Mouse (Mus musculus): Measurements from ENCODE around the gene Katnal1. TPM values are rescaled to one million over a fixed set of nuclear protein-coding genes. Genes with fewer than 3 reads are reported as not detected.
A peak's percentile ranks its signal among the peaks of the same experiment; 100 is the strongest.

Gene Katnal1
- polyA plus RNA-seq, 1 experiment from 2014 or later = 6.7 TPM

DNA sequence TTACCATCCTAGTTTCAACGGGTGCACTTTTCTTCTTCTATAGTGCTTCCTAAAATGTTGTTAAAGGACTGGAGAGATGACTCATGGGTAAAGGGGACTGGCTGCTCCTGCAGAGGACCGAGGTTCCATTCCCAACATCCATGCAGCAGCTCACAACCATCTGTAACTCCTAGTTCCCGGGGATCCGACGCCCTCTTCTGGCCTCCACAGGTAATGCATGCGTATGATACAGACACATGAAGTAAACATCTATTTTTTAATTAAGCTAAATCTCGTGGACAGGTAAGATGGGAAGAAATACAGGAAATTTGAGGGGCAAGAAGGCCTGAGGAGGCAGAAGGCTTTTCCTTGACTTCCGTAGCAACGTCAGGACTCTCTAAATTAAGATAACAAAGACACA, 29.2 kb upstream of the Katnal1 start:
- no peak overlapping the region; the same call in 1 of the 2 replicates for H3K9ac ChIP-seq (ENCODE audit: low read depth, low read length)
- no peak for ATAC-seq (ENCODE audit: low read depth)
- peaks cover 28% of the 10 kb centered on the region for H3K4me1 ChIP-seq (ENCODE audit: control insufficient read depth, low read depth, low read length)
- H3K27me3 ChIP-seq (ENCODE audit: control insufficient read depth, insufficient read depth, low read depth, low read length) = no peaks in the 10 kb centered on the region
- H3K4me3 ChIP-seq (ENCODE audit: low read depth, low read length) = peak overlapping the region; percentile 59
- 26% methylated on average over 9 of the region's 9 CpGs for WGBS (ENCODE audit: insufficient replicate concordance)
- no peaks in the 10 kb centered on the region for H3K36me3 ChIP-seq (ENCODE audit: control insufficient read depth, insufficient read depth)
- peak overlapping the region; percentile 78 for H3K4me2 ChIP-seq (ENCODE audit: low read depth, low read length)
- H3K27ac ChIP-seq (ENCODE audit: low read length) = no peak overlapping the region
- no peaks in the 10 kb centered on the region for H3K9me3 ChIP-seq (replicated peaks; ENCODE audit: control insufficient read depth, low read length)

DNA sequence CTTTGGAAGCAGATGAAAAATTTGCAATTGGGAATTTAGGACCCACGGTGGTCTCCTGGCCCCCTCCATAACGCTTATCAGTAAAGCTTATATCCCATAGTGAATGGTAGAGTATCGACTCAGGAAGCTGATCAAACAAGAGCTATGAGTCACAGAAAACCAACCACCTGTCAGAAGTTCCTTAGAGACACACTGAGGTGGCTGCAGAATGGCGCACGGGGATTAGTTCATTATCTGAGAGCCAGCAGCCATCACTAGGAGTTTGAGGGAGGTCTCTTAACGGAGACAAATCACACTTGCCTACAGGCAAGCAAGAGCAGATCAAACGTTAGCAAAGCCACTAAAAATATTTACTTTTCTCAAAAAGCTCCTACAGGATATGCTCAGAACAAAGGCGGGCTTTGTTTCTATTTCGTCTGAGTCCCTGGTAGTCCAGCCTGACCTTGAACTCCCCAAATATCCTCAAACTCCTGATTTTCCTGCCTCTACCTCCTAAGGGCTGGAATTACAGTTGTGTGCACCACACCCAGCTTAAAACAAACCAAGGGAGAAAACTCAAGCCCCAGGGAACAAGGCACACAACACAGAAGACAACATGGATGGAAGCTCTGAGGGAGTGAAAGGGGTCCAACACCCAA, 27.9 kb upstream of the Katnal1 start:
- H3K27ac ChIP-seq (ENCODE audit: low read length) = peak overlapping the region; percentile 45

DNA sequence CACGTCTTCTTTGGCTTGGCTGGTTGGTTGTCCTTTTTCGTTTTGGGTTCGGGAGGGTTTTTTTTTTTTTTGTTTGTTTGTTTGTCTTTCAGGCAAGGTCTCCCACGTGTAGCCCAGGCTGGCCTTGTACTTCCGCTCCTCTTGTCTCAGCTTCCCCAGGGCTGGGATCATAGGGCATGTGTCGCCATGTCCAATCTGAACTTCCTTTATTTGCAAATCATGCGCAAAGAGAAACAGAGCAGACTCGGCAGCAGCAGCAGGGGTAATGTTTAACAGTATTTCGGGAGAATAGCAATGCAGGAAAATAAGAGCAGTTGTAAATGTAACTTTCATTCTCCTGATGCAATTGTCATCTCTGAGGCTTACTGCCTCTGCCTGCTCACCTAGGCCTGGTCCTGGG, 27.0 kb upstream of the Katnal1 start:
- whole genome bisulfite sequencing (ENCODE audit: insufficient replicate concordance) = 57% methylated on average over 9 of the region's 9 CpGs
- no peaks in the 10 kb centered on the region for H3K27me3 ChIP-seq (ENCODE audit: control insufficient read depth, insufficient read depth, low read depth, low read length)
- H3K9ac ChIP-seq (ENCODE audit: low read depth, low read length) = no peak overlapping the region
- H3K9me3 ChIP-seq (replicated peaks; ENCODE audit: control insufficient read depth, low read length) = no peaks in the 10 kb centered on the region
- H3K4me3 ChIP-seq (ENCODE audit: low read depth, low read length) = no peak overlapping the region
- H3K36me3 ChIP-seq (ENCODE audit: control insufficient read depth, insufficient read depth) = no peaks in the 10 kb centered on the region
- peak; percentile 25; the same call in 1 of the 2 replicates for ATAC-seq (ENCODE audit: low read depth)
- no peak overlapping the region for H3K4me2 ChIP-seq (ENCODE audit: low read depth, low read length)
- peaks cover 28% of the 10 kb centered on the region for H3K4me1 ChIP-seq (ENCODE audit: control insufficient read depth, low read depth, low read length)
- H3K27ac ChIP-seq (ENCODE audit: low read length) = peak overlapping the region; percentile 65

More for the DNA sequence above, 27.9 kb upstream of the Katnal1 start:
- Histone ChIP-seq H3K4me2 (ENCODE audit: low read depth, low read length) (no peak overlapping the region), H3K9ac (ENCODE audit: low read depth, low read length) (no peak overlapping the region), H3K4me3 (ENCODE audit: low read depth, low read length) (no peak overlapping the region), H3K9me3 (replicated peaks; ENCODE audit: control insufficient read depth, low read length) (no peaks in the 10 kb centered on the region), H3K27me3 (ENCODE audit: control insufficient read depth, insufficient read depth, low read depth, low read length) (no peaks in the 10 kb centered on the region), H3K36me3 (ENCODE audit: control insufficient read depth, insufficient read depth) (no peaks in the 10 kb centered on the region), H3K4me1 (ENCODE audit: control insufficient read depth, low read depth, low read length) (peaks cover 28% of the 10 kb centered on the region)
- 32% methylated on average over 9 of the region's 9 CpGs for whole genome bisulfite sequencing (ENCODE audit: insufficient replicate concordance)
- ATAC-seq (ENCODE audit: low read depth) = no peak

DNA sequence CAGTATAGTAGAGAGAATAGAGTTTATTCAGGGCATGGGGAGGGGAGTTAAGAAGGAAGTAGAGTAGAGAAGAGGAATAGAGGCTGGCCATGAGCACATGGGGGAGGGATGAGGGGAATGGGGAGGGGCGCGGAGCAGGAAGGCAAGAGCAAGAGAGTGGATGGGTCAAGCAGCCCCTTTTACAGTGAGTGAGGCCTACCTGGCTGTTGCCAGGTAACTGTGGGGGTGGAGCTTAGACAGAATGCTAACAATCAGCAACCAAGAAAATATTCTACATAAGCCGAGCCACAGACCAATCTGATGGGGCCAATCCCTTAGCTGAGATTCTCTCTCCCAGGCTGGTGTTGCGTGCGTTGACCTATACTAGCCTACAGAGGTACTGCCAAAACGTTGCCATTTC, 26.5 kb upstream of the Katnal1 start:
- H3K27ac ChIP-seq (ENCODE audit: low read length) = 0 out of 2 replicates have a peak overlapping the region, but pooled peaks have one; percentile 2
- H3K9me3 ChIP-seq (replicated peaks; ENCODE audit: control insufficient read depth, low read length) = no peaks in the 10 kb centered on the region
- H3K4me3 ChIP-seq (ENCODE audit: low read depth, low read length) = no peak overlapping the region
- no peak overlapping the region for H3K4me2 ChIP-seq (ENCODE audit: low read depth, low read length)
- WGBS (ENCODE audit: insufficient replicate concordance) = 76% methylated on average over 6 of the region's 6 CpGs
- ATAC-seq (ENCODE audit: low read depth) = no peak
- no peaks in the 10 kb centered on the region for H3K27me3 ChIP-seq (ENCODE audit: control insufficient read depth, insufficient read depth, low read depth, low read length)
- no peaks in the 10 kb centered on the region for H3K36me3 ChIP-seq (ENCODE audit: control insufficient read depth, insufficient read depth)
- peaks cover 28% of the 10 kb centered on the region for H3K4me1 ChIP-seq (ENCODE audit: control insufficient read depth, low read depth, low read length)
- no peak overlapping the region for H3K9ac ChIP-seq (ENCODE audit: low read depth, low read length)

DNA sequence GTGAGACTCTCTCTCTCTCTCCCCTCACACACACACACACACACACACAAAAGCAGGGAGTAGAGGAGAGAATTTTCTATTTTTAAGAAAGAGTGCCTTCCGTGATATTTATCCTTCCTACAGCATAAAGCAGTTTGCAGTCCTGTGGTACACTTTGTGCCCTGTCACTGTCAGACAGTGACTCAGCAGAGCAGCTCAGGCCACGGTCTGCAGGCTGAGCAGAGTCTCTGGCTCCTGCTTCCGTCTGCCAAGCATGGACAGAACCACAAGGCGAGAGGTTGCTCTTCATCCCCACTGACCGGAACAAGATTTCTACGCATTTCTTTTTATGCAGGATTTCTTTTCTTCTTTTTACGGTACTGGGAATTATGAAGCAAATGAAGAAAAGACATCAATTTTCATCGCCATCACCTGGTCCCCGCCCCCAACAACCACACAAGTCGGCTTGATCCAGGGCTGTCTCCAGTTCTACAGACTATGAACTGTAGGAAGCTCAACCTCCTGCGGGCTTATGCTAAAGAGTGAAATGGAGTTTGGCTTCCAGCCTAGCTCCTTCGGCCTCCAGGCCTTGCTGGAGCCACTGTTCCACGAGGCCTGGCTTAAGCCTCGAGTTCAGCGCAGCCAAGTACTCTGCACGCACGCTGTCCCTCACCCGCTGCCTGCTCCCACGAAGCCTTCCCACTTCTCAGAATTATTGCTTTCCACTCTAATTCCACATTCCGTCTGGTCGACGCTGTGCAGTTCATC, 25.4 kb upstream of the Katnal1 start:
- H3K4me2 ChIP-seq (ENCODE audit: low read depth, low read length) = no peak overlapping the region
- H3K27me3 ChIP-seq (ENCODE audit: control insufficient read depth, insufficient read depth, low read depth, low read length) = no peaks in the 10 kb centered on the region
- H3K4me1 ChIP-seq (ENCODE audit: control insufficient read depth, low read depth, low read length) = peaks cover 24% of the 10 kb centered on the region
- H3K27ac ChIP-seq (ENCODE audit: low read length) = no peak overlapping the region
- no peak overlapping the region for H3K4me3 ChIP-seq (ENCODE audit: low read depth, low read length)
- H3K9me3 ChIP-seq (replicated peaks; ENCODE audit: control insufficient read depth, low read length) = no peaks in the 10 kb centered on the region
- 57% methylated on average over 22 of the region's 22 CpGs for WGBS (ENCODE audit: insufficient replicate concordance)
- no peak overlapping the region for H3K9ac ChIP-seq (ENCODE audit: low read depth, low read length)
- peak; percentile 55 for ATAC-seq (ENCODE audit: low read depth)
- H3K36me3 ChIP-seq (ENCODE audit: control insufficient read depth, insufficient read depth) = no peaks in the 10 kb centered on the region

DNA sequence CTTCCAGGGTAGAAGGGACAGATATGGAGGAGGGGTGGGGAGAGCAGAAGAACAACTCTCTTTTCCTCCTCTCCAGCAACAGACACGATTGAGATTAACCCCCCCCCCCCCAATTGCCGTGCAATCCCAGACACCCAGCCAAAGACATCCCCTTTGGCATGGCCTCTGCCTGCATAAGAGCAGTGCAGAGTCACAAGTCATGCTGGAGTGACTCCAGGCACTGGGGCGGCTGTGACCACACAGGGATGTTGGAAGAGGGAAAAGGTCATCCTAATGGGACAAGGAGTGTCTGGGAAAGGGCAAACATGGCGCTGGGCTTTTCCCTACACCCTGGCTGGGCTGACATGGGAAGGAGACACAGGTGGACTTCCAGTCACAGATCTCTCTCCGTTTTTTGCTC, 24.0 kb upstream of the Katnal1 start:
- Histone ChIP-seq H3K9ac (ENCODE audit: low read depth, low read length) (no peak overlapping the region), H3K4me3 (ENCODE audit: low read depth, low read length) (no peak overlapping the region), H3K27ac (ENCODE audit: low read length) (no peak overlapping the region), H3K4me1 (ENCODE audit: control insufficient read depth, low read depth, low read length) (peaks cover 14% of the 10 kb centered on the region), H3K36me3 (ENCODE audit: control insufficient read depth, insufficient read depth) (no peaks in the 10 kb centered on the region), H3K27me3 (ENCODE audit: control insufficient read depth, insufficient read depth, low read depth, low read length) (no peaks in the 10 kb centered on the region), H3K9me3 (replicated peaks; ENCODE audit: control insufficient read depth, low read length) (no peaks in the 10 kb centered on the region), H3K4me2 (ENCODE audit: low read depth, low read length) (no peak overlapping the region)
- 71% methylated on average over 5 of the region's 5 CpGs for WGBS (ENCODE audit: insufficient replicate concordance)
- no peak for ATAC-seq (ENCODE audit: low read depth)

DNA sequence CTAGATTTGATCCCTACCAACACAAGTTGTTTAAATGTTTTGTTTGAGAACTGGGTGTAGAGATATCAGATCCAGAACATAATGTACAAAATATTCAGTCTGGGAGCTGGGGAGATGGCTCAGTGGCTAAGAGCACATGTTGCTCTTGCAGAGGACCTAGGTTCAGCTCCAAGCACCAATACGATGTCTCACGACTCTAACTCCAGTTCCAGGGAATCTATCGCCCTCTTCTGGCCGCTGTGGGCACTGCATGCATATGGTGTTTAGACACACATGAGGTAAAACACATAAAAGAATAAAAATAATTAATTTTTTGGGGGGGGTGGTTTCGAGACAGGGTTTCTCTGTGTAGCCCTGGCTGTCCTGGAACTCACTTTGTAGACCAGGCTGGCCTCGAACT, 23.3 kb upstream of the Katnal1 start:
- H3K9ac ChIP-seq (ENCODE audit: low read depth, low read length) = no peak overlapping the region
- WGBS (ENCODE audit: insufficient replicate concordance) = 37% methylated on average over 6 of the region's 6 CpGs

DNA sequence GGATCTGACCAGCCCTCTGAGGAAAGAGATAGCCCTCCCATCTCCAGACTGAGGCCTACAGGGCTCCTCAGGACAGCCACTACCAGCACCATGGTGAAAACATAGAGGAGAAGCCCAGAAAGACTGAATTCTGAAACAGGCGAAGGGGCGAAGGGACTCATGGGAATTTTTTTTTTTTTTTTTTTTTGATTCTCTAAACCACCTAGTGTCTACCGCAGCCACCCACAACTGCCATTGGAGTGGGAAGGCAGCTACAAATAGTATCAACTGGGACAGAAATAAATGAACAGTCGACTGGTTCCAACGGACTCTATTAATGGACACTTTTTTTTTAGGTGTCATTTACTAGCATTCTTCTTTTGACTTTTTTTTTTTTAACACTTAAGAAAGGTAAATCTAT, 22.2 kb upstream of the Katnal1 start:
- WGBS (ENCODE audit: insufficient replicate concordance) = 76% methylated on average over 5 of the region's 5 CpGs
- no peak overlapping the region for H3K4me2 ChIP-seq (ENCODE audit: low read depth, low read length)
- H3K9ac ChIP-seq (ENCODE audit: low read depth, low read length) = no peak overlapping the region
- no peaks in the 10 kb centered on the region for H3K27me3 ChIP-seq (ENCODE audit: control insufficient read depth, insufficient read depth, low read depth, low read length)
- H3K9me3 ChIP-seq (replicated peaks; ENCODE audit: control insufficient read depth, low read length) = no peaks in the 10 kb centered on the region
- no peaks in the 10 kb centered on the region for H3K36me3 ChIP-seq (ENCODE audit: control insufficient read depth, insufficient read depth)
- no peak for ATAC-seq (ENCODE audit: low read depth)
- H3K4me3 ChIP-seq (ENCODE audit: low read depth, low read length) = no peak overlapping the region
- peaks cover 11% of the 10 kb centered on the region for H3K4me1 ChIP-seq (ENCODE audit: control insufficient read depth, low read depth, low read length)
- H3K27ac ChIP-seq (ENCODE audit: low read length) = no peak overlapping the region

More for the DNA sequence above, 23.3 kb upstream of the Katnal1 start:
- no peaks in the 10 kb centered on the region for H3K27me3 ChIP-seq (ENCODE audit: control insufficient read depth, insufficient read depth, low read depth, low read length)
- H3K4me3 ChIP-seq (ENCODE audit: low read depth, low read length) = no peak overlapping the region
- no peak overlapping the region for H3K27ac ChIP-seq (ENCODE audit: low read length)
- no peaks in the 10 kb centered on the region for H3K9me3 ChIP-seq (replicated peaks; ENCODE audit: control insufficient read depth, low read length)
- H3K4me2 ChIP-seq (ENCODE audit: low read depth, low read length) = no peak overlapping the region
- no peaks in the 10 kb centered on the region for H3K36me3 ChIP-seq (ENCODE audit: control insufficient read depth, insufficient read depth)
- ATAC-seq (ENCODE audit: low read depth) = no peak
- H3K4me1 ChIP-seq (ENCODE audit: control insufficient read depth, low read depth, low read length) = peaks cover 14% of the 10 kb centered on the region

DNA sequence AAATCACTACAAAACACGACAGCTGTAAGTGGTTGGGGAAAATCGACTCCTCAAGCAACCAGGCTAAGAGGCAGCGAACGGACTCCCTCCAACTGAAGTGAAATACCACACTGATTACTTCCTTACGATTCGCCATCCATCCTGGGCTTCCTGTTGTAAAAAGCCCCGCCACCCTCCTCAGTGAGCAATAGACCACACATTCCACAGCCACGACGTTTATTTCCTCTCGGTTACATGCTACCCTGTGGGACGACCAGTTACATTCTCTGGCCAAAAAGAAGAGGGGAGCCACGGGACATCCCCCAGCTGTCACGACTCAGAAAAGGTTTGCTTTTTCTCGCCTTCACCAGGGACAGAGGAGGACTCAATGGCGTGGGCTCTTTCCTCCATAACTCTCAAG, 20.9 kb upstream of the Katnal1 start:
- Histone ChIP-seq H3K36me3 (ENCODE audit: control insufficient read depth, insufficient read depth) (no peaks in the 10 kb centered on the region), H3K9ac (ENCODE audit: low read depth, low read length) (no peak overlapping the region), H3K9me3 (replicated peaks; ENCODE audit: control insufficient read depth, low read length) (no peaks in the 10 kb centered on the region), H3K4me3 (ENCODE audit: low read depth, low read length) (no peak overlapping the region), H3K4me1 (ENCODE audit: control insufficient read depth, low read depth, low read length) (peaks cover 11% of the 10 kb centered on the region), H3K27me3 (ENCODE audit: control insufficient read depth, insufficient read depth, low read depth, low read length) (no peaks in the 10 kb centered on the region), H3K27ac (ENCODE audit: low read length) (no peak overlapping the region), H3K4me2 (ENCODE audit: low read depth, low read length) (no peak overlapping the region)
- ATAC-seq (ENCODE audit: low read depth) = no peak
- WGBS (ENCODE audit: insufficient replicate concordance) = 26% methylated on average over 15 of the region's 15 CpGs

All from liver, embryonic 16.5 days (tissue).